Mouse (Mus musculus): ENCODE data around the gene Stac2. TPM values are rescaled to one million over a fixed set of nuclear protein-coding genes. Genes with fewer than 3 reads are reported as not detected.
A peak's percentile ranks its signal among the peaks of the same experiment; 100 is the strongest.

Gene Stac2
- polyA plus RNA-seq, 1 experiment from 2014 or later: 5.4 TPM

DNA sequence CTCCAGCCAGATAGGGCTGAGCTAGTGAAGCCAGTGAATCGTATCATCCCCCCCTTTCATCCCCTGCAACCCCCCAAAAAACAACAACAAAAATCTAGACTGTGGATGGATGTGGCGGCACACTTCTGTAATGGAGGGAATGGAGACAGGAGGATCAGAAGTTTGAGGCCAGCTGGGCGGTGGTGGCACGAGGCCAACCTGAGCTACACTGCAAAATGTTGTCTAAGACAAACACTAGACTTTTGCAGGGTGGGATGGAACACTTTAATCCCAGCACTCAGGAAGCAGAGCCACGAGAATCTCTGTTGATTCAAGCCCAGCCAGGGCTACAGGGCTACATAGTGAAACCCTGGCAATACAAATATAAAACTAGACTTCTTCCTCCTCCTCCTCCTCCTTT lies 9.2 kb downstream of the Stac2 start:
- no peak overlapping the region for H3K27ac ChIP-seq (ENCODE audit: low read length)
- H3K4me1 ChIP-seq (replicated peaks; ENCODE audit: control insufficient read depth, insufficient read depth, low read length): peaks cover 12% of the 10 kb centered on the region
- WGBS: 64% methylated on average over 5 of the region's 5 CpGs
- H3K4me3 ChIP-seq (replicated peaks; ENCODE audit: low read length): no peak overlapping the region
- no peak overlapping the region for H3K9ac ChIP-seq (replicated peaks; ENCODE audit: low read depth, low read length)
- H3K4me2 ChIP-seq (ENCODE audit: low read length): no peak overlapping the region
- no peaks in the 10 kb centered on the region for H3K9me3 ChIP-seq (ENCODE audit: control insufficient read depth, low read length)
- H3K36me3 ChIP-seq (ENCODE audit: control insufficient read depth, insufficient read depth): no peaks in the 10 kb centered on the region
- ATAC-seq: no peak
- H3K27me3 ChIP-seq (replicated peaks; ENCODE audit: control insufficient read depth, insufficient read depth, low read length): no peaks in the 10 kb centered on the region

- ATAC-seq: no peak
- H3K4me2 ChIP-seq (ENCODE audit: low read length): no peak overlapping the region
- H3K27ac ChIP-seq (ENCODE audit: low read length): no peak overlapping the region
- no peak overlapping the region for H3K9ac ChIP-seq (replicated peaks; ENCODE audit: low read depth, low read length)
- no peaks in the 10 kb centered on the region for H3K27me3 ChIP-seq (replicated peaks; ENCODE audit: control insufficient read depth, insufficient read depth, low read length)
- H3K36me3 ChIP-seq (ENCODE audit: control insufficient read depth, insufficient read depth): no peaks in the 10 kb centered on the region
- peaks cover 6% of the 10 kb centered on the region; the same call in 1 of the 2 replicates for H3K4me1 ChIP-seq (replicated peaks; ENCODE audit: control insufficient read depth, insufficient read depth, low read length)
- H3K9me3 ChIP-seq (ENCODE audit: control insufficient read depth, low read length): no peaks in the 10 kb centered on the region
- no peak overlapping the region for H3K4me3 ChIP-seq (replicated peaks; ENCODE audit: low read length)
- WGBS: 74% methylated on average over 6 of the region's 6 CpGs
These were observed 10.5 kb downstream of the Stac2 start for GRCm38 (mm10) chr11:98042741-98043140.

- Histone ChIP-seq H3K9ac (replicated peaks; ENCODE audit: low read depth, low read length) (no peak overlapping the region), H3K4me2 (ENCODE audit: low read length) (no peak overlapping the region), H3K36me3 (ENCODE audit: control insufficient read depth, insufficient read depth) (no peaks in the 10 kb centered on the region), H3K4me1 (replicated peaks; ENCODE audit: control insufficient read depth, insufficient read depth, low read length) (peaks cover 10% of the 10 kb centered on the region), H3K27me3 (replicated peaks; ENCODE audit: control insufficient read depth, insufficient read depth, low read length) (peaks cover 3% of the 10 kb centered on the region; the same call in 1 of the 2 replicates), H3K27ac (ENCODE audit: low read length) (no peak overlapping the region), H3K9me3 (ENCODE audit: control insufficient read depth, low read length) (no peaks in the 10 kb centered on the region), H3K4me3 (replicated peaks; ENCODE audit: low read length) (no peak overlapping the region)
- ATAC-seq: no peak
- WGBS: 76% methylated on average over 8 of the region's 8 CpGs
These were observed 12.3 kb downstream of the Stac2 start for GRCm38 (mm10) chr11:98040975-98041374.

GRCm38 (mm10) chr11:98037871-98038270 lies 15.4 kb downstream of the Stac2 start:
- Histone ChIP-seq H3K4me2 (ENCODE audit: low read length) (no peak overlapping the region), H3K9me3 (ENCODE audit: control insufficient read depth, low read length) (no peaks in the 10 kb centered on the region), H3K27me3 (replicated peaks; ENCODE audit: control insufficient read depth, insufficient read depth, low read length) (peaks cover 3% of the 10 kb centered on the region; the same call in 1 of the 2 replicates), H3K27ac (ENCODE audit: low read length) (no peak overlapping the region), H3K4me1 (replicated peaks; ENCODE audit: control insufficient read depth, insufficient read depth, low read length) (peaks cover 22% of the 10 kb centered on the region), H3K36me3 (ENCODE audit: control insufficient read depth, insufficient read depth) (no peaks in the 10 kb centered on the region), H3K4me3 (replicated peaks; ENCODE audit: low read length) (no peak overlapping the region), H3K9ac (replicated peaks; ENCODE audit: low read depth, low read length) (no peak overlapping the region)
- ATAC-seq: no peak
- WGBS: 63% methylated on average over 14 of the region's 14 CpGs

GRCm38 (mm10) chr11:98035977-98036377 lies 17.3 kb downstream of the Stac2 start:
- H3K9ac ChIP-seq (replicated peaks; ENCODE audit: low read depth, low read length): peak overlapping the region; percentile 63
- no peak overlapping the region for H3K27ac ChIP-seq (ENCODE audit: low read length)
- H3K4me1 ChIP-seq (replicated peaks; ENCODE audit: control insufficient read depth, insufficient read depth, low read length): peaks cover 25% of the 10 kb centered on the region
- H3K4me3 ChIP-seq (replicated peaks; ENCODE audit: low read length): peak overlapping the region; percentile 44
- WGBS: under 1% methylated on average over 27 of the region's 27 CpGs
- ATAC-seq: peak; percentile 39
- no peaks in the 10 kb centered on the region for H3K9me3 ChIP-seq (ENCODE audit: control insufficient read depth, low read length)
- peaks cover 3% of the 10 kb centered on the region for H3K36me3 ChIP-seq (ENCODE audit: control insufficient read depth, insufficient read depth)
- peak overlapping the region; percentile 73 for H3K4me2 ChIP-seq (ENCODE audit: low read length)
- H3K27me3 ChIP-seq (replicated peaks; ENCODE audit: control insufficient read depth, insufficient read depth, low read length): peaks cover 3% of the 10 kb centered on the region; the same call in 1 of the 2 replicates

GRCm38 (mm10) chr11:98034840-98035239 lies 18.4 kb downstream of the Stac2 start:
- H3K4me3 ChIP-seq (replicated peaks; ENCODE audit: low read length): no peak overlapping the region
- H3K27me3 ChIP-seq (replicated peaks; ENCODE audit: control insufficient read depth, insufficient read depth, low read length): peaks cover 3% of the 10 kb centered on the region; the same call in 1 of the 2 replicates
- no peaks in the 10 kb centered on the region for H3K9me3 ChIP-seq (ENCODE audit: control insufficient read depth, low read length)
- peaks cover 25% of the 10 kb centered on the region for H3K4me1 ChIP-seq (replicated peaks; ENCODE audit: control insufficient read depth, insufficient read depth, low read length)
- H3K27ac ChIP-seq (ENCODE audit: low read length): no peak overlapping the region
- peaks cover 8% of the 10 kb centered on the region for H3K36me3 ChIP-seq (ENCODE audit: control insufficient read depth, insufficient read depth)
- H3K9ac ChIP-seq (replicated peaks; ENCODE audit: low read depth, low read length): no peak overlapping the region
- 24% methylated on average over 4 of the region's 4 CpGs for whole genome bisulfite sequencing
- H3K4me2 ChIP-seq (ENCODE audit: low read length): no peak overlapping the region
- ATAC-seq: peak; percentile 55

DNA sequence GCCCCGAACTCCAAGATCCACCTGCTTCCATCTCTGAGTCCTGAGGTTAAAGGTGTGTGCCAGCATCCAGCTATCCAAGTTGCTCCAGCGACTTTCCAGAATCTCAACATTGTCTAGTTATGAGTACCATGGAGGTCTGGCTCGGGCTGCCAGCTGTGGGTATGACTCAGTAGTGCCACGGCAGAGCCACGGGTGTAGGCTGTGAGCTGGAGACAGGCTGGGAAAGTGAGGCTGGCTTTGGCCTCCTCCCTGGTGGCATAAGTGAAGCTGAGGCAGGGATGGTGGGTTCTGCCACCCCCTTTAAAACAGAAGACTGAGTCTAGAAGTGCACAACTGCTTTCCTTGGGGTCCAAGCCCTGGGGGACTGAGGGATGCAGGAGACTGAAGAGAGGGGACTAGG lies 19.2 kb downstream of the Stac2 start:
- Histone ChIP-seq H3K9me3 (ENCODE audit: control insufficient read depth, low read length) (no peaks in the 10 kb centered on the region), H3K36me3 (ENCODE audit: control insufficient read depth, insufficient read depth) (peaks cover 15% of the 10 kb centered on the region), H3K4me3 (replicated peaks; ENCODE audit: low read length) (no peak overlapping the region), H3K27me3 (replicated peaks; ENCODE audit: control insufficient read depth, insufficient read depth, low read length) (peaks cover 3% of the 10 kb centered on the region; the same call in 1 of the 2 replicates), H3K9ac (replicated peaks; ENCODE audit: low read depth, low read length) (no peak overlapping the region), H3K4me2 (ENCODE audit: low read length) (no peak overlapping the region), H3K4me1 (replicated peaks; ENCODE audit: control insufficient read depth, insufficient read depth, low read length) (peaks cover 25% of the 10 kb centered on the region), H3K27ac (ENCODE audit: low read length) (no peak overlapping the region)
- ATAC-seq: no peak
- 83% methylated on average over 5 of the region's 5 CpGs for WGBS

DNA sequence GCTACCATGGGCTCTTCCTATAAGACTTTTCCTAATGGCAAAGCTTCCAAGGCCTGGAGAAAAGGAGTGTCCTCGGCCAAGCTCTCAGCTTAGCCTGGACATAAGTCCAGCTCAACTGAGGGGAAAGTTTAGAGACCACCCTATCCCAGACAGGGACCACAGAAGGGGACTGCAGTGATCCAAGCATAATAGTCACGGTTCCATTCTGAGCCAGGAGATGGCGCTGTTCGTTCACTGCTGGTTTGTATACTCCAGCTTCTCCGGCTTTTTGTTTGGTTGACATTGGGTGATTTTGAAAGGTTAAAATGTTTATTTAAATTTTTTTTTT lies 21.9 kb downstream of the Stac2 start:
- H3K9ac ChIP-seq (replicated peaks; ENCODE audit: low read depth, low read length): no peak overlapping the region
- no peak overlapping the region for H3K27ac ChIP-seq (ENCODE audit: low read length)
- peaks cover under 1% of the 10 kb centered on the region; the same call in 1 of the 2 replicates for H3K27me3 ChIP-seq (replicated peaks; ENCODE audit: control insufficient read depth, insufficient read depth, low read length)
- no peak overlapping the region for H3K4me2 ChIP-seq (ENCODE audit: low read length)
- peaks cover 18% of the 10 kb centered on the region for H3K36me3 ChIP-seq (ENCODE audit: control insufficient read depth, insufficient read depth)
- ATAC-seq: no peak
- 2% methylated on average over 5 of the region's 5 CpGs for whole genome bisulfite sequencing
- H3K4me3 ChIP-seq (replicated peaks; ENCODE audit: low read length): no peak overlapping the region
- H3K9me3 ChIP-seq (ENCODE audit: control insufficient read depth, low read length): no peaks in the 10 kb centered on the region
- H3K4me1 ChIP-seq (replicated peaks; ENCODE audit: control insufficient read depth, insufficient read depth, low read length): peaks cover 26% of the 10 kb centered on the region

DNA sequence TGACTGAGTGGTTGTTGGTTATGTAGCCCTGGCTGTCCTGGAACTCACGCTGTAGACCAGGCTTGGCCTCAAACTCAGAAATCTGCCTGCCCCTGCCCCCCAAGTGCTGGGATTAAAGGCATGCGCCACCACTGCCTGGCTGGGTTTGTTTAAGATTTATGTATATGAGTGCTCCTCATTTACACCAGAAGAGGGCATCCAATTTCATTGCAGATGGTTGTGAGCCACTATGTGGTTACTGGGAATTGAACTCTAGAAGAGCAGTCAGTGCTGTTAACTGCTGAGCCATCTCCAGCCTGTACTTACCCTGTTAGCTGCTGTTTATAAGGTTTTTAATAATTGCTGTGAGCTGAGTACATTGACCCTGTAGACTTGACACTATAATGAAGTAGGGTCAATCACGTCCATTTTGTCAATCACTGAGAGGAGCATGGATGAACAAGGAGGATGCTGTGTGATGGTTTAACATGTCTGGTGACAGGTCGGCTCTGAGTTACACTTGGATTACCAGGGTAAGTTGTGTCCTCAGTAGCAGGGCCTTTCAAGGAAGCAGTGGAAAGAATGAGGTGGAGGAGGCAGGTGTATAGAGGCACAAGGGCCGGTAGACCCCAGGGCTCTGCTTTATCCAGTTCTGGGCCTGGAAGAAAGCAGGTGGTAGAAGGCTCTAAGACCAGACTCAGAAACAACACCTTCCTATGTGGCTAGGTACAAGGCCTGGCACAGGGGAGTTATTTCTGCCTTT lies 22.4 kb downstream of the Stac2 start:
- Histone ChIP-seq H3K4me1 (replicated peaks; ENCODE audit: control insufficient read depth, insufficient read depth, low read length) (peaks cover 24% of the 10 kb centered on the region), H3K9me3 (ENCODE audit: control insufficient read depth, low read length) (no peaks in the 10 kb centered on the region), H3K36me3 (ENCODE audit: control insufficient read depth, insufficient read depth) (peaks cover 18% of the 10 kb centered on the region), H3K4me2 (ENCODE audit: low read length) (no peak overlapping the region), H3K9ac (replicated peaks; ENCODE audit: low read depth, low read length) (no peak overlapping the region), H3K4me3 (replicated peaks; ENCODE audit: low read length) (no peak overlapping the region), H3K27ac (ENCODE audit: low read length) (no peak overlapping the region), H3K27me3 (replicated peaks; ENCODE audit: control insufficient read depth, insufficient read depth, low read length) (no peaks in the 10 kb centered on the region)
- ATAC-seq: no peak
- 50% methylated on average over 5 of the region's 5 CpGs for WGBS
